Mouse (Mus musculus) midbrain, embryonic 11.5 days (tissue): ENCODE data around the gene Plk2. TPM values are rescaled to one million over a fixed set of nuclear protein-coding genes. Genes with fewer than 3 reads are reported as not detected.

Experiments used
- ATAC-seq: fragments of 200-750 bp; cut with Nextera tagmentation; 2 replicates; pipeline ENCODE4 v1.8.0; 2017; ENCODE audit warnings: moderate TSS enrichment, moderate library complexity; ENCODE audit not compliant: low FRiP score
- DNase-seq: peaks from one replicate; pipeline ENCODE4 v3.0.0; 2015; ENCODE audit warnings: low spot score; ENCODE audit errors: missing footprints
- H3K27ac ChIP-seq: fragments of 300-500 bp; sonication (generic); 2 replicates; pipeline ENCODE4 v1.5.1; 2014; ENCODE audit warnings: low read depth, low read length
- H3K27me3 ChIP-seq: fragments of 300-500 bp; sonication (generic); 2 replicates; pipeline ENCODE4 v1.6.1; 2014; ENCODE audit warnings: mild to moderate bottlenecking, low read length, moderate library complexity, mixed read lengths; ENCODE audit not compliant: control insufficient read depth, insufficient read depth
- H3K36me3 ChIP-seq: fragments of 300-500 bp; sonication (generic); 2 replicates; pipeline ENCODE4 v1.6.1; 2014; ENCODE audit warnings: mild to moderate bottlenecking, low read length, moderate library complexity, mixed read lengths; ENCODE audit not compliant: control insufficient read depth, insufficient read depth
- H3K4me1 ChIP-seq: fragments of 300-500 bp; sonication (generic); 2 replicates; pipeline ENCODE4 v1.6.1; 2014; ENCODE audit warnings: low read length; ENCODE audit not compliant: control insufficient read depth, insufficient read depth
- H3K4me2 ChIP-seq: fragments of 300-500 bp; sonication (generic); 2 replicates; pipeline ENCODE4 v1.6.1; 2014; ENCODE audit warnings: mild to moderate bottlenecking, moderate library complexity
- H3K4me3 ChIP-seq: fragments of 300-500 bp; sonication (generic); 2 replicates; pipeline ENCODE4 v1.5.1; 2014; ENCODE audit warnings: low read depth, low read length
- H3K9ac ChIP-seq: fragments of 300-500 bp; sonication (generic); 2 replicates; pipeline ENCODE4 v1.6.1; 2014; ENCODE audit warnings: low read length
- H3K9me3 ChIP-seq: fragments of 300-500 bp; sonication (generic); 2 replicates; pipeline ENCODE4 v1.6.1; 2016; ENCODE audit warnings: low read length; ENCODE audit not compliant: control insufficient read depth
- WGBS: fragments of 180-500 bp; shearing (Covaris S2); extraction: QIAGEN DNeasy Blood & Tissue Kit; methylation state at CpG from one replicate; pipeline ENCODE4 v1.1.7; 2014; 5-methylcytosine and 5-hydroxymethylcytosine counted together
- polyA plus RNA-seq: library from polyadenylated mRNA; unstranded; fragments of >200 nt; fragmentation: Nextera tagmentation; extraction: Ambion mirVana; gene quantifications from 2 replicates; pipeline ENCODE4 v1.2.1, GENCODE M21; 2014

The Plk2 gene
- polyA plus RNA-seq, 1 experiment from 2014 or later, result 63.4 TPM

- Histone ChIP-seq H3K9me3 (no peaks in the 10 kb centered on the region), H3K27ac (no peak overlapping the region), H3K9ac (no peak overlapping the region), H3K4me1 (no peaks in the 10 kb centered on the region), H3K27me3 (no peaks in the 10 kb centered on the region), H3K36me3 (no peaks in the 10 kb centered on the region), H3K4me2 (no peak overlapping the region), H3K4me3 (no peak overlapping the region)
- DNase-seq, result peak; percentile 97
- peak; percentile 55; the same call in 1 of the 2 replicates for ATAC-seq
- WGBS, result 21% methylated on average over 5 of the region's 5 CpGs
Observed at GRCm38 (mm10) chr13:110382447-110382901, 12.4 kb upstream of the Plk2 start.

GRCm38 (mm10) chr13:110384514-110384913, 10.3 kb upstream of the Plk2 start:
- Histone ChIP-seq H3K27ac (no peak overlapping the region), H3K27me3 (no peaks in the 10 kb centered on the region), H3K36me3 (no peaks in the 10 kb centered on the region), H3K4me3 (no peak overlapping the region), H3K9ac (no peak overlapping the region), H3K4me1 (no peaks in the 10 kb centered on the region), H3K4me2 (no peak overlapping the region), H3K9me3 (peaks cover 3% of the 10 kb centered on the region; the same call in 1 of the 2 replicates)
- DNase-seq, result peak; percentile 45
- ATAC-seq, result no peak
- WGBS, result 76% methylated on average over 6 of the region's 6 CpGs

DNA sequence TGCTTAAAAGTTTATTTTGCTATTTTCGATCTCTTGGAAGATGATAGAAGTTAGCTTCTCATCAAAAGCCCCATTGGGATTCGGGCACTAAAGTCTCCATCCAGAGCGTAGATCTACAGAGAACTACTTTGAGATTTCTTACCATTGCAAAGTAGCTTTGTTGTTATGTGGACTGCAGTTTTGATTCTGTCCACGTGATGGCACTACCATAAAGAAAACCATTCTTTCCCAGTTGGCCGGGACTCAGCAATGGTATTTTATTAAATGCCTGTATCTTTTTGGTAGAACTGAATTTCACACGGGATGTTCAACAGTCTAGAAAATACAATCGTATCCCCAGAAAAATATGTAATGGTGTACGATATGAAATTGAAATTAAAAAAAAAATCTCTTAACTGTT, 2.6 kb upstream of the Plk2 start:
- peaks cover 4% of the 10 kb centered on the region; the same call in 1 of the 2 replicates for H3K27me3 ChIP-seq
- no peak overlapping the region for H3K9ac ChIP-seq
- H3K27ac ChIP-seq, result no peak overlapping the region
- H3K4me2 ChIP-seq, result no peak overlapping the region
- ATAC-seq (no peak), DNase-seq (peak; percentile 97)
- no peak overlapping the region for H3K4me3 ChIP-seq
- peaks cover 3% of the 10 kb centered on the region; the same call in 1 of the 2 replicates for H3K9me3 ChIP-seq
- H3K4me1 ChIP-seq, result no peaks in the 10 kb centered on the region
- H3K36me3 ChIP-seq, result no peaks in the 10 kb centered on the region
- WGBS, result 28% methylated on average over 8 of the region's 8 CpGs

- H3K4me2 ChIP-seq, result no peak overlapping the region
- H3K9ac ChIP-seq, result no peak overlapping the region
- H3K4me3 ChIP-seq, result no peak overlapping the region
- DNase-seq, result no peak
- no peak for ATAC-seq
- no peak overlapping the region for H3K27ac ChIP-seq
- 49% methylated on average over 3 of the region's 3 CpGs for WGBS
- H3K27me3 ChIP-seq, result peaks cover 4% of the 10 kb centered on the region; the same call in 1 of the 2 replicates
- no peaks in the 10 kb centered on the region for H3K36me3 ChIP-seq
- H3K4me1 ChIP-seq, result no peaks in the 10 kb centered on the region
- peaks cover 3% of the 10 kb centered on the region; the same call in 1 of the 2 replicates for H3K9me3 ChIP-seq
Observed at GRCm38 (mm10) chr13:110392631-110393030, 2.2 kb upstream of the Plk2 start.

GRCm38 (mm10) chr13:110395179-110395794, 441 bp downstream of the Plk2 start:
- Histone ChIP-seq H3K4me2 (peak overlapping the region; percentile 99), H3K4me3 (peak overlapping the region; percentile 50), H3K9ac (peak overlapping the region; percentile 69), H3K27me3 (peaks cover 4% of the 10 kb centered on the region; the same call in 1 of the 2 replicates), H3K9me3 (no peaks in the 10 kb centered on the region), H3K36me3 (peaks cover 9% of the 10 kb centered on the region; the same call in 1 of the 2 replicates), H3K4me1 (no peaks in the 10 kb centered on the region), H3K27ac (no peak overlapping the region; the same call in 1 of the 2 replicates)
- DNase-seq (peak; percentile 93), ATAC-seq (no peak; the same call in 1 of the 2 replicates)
- WGBS, result under 1% methylated on average over 26 of the region's 41 CpGs

DNA sequence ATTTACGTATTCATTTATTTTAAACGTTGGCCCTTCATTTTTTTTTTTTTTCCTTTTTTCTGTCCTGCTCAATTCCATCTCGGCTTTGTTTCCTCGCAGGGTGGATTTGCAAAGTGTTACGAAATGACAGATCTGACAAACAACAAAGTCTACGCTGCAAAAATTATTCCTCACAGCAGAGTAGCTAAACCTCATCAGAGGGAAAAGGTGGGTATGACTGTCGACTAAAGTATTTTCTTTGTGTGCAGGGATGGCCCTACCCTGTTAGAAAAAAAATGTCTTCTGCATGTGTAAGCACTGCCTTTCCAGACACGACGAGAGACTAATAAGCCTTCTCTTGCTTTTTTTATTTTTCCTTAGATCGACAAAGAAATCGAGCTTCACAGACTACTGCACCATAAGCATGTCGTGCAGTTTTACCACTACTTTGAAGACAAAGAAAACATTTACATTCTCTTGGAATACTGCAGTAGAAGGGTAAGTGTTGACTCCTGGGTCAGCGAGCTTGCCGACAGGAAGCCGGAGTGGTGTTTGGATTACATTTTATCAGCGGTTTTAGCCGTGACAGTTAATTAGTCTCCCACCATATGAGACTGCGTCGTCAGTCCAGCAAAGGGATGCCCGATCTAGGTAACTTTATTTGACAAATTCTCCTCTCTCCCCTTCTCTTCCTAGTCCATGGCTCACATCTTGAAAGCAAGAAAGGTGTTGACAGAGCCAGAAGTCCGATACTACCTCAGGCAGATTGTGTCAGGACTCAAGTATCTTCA, 1.3 kb downstream of the Plk2 start:
- Histone ChIP-seq H3K4me3 (peak overlapping the region; percentile 50), H3K27ac (no peak overlapping the region), H3K36me3 (peaks cover 9% of the 10 kb centered on the region; the same call in 1 of the 2 replicates), H3K4me2 (peak overlapping the region; percentile 99), H3K9me3 (no peaks in the 10 kb centered on the region), H3K4me1 (no peaks in the 10 kb centered on the region), H3K27me3 (peaks cover 4% of the 10 kb centered on the region; the same call in 1 of the 2 replicates), H3K9ac (peak overlapping the region; percentile 69)
- 32% methylated on average over 21 of the region's 21 CpGs for WGBS
- DNase-seq (peak; percentile 89), ATAC-seq (no peak)

DNA sequence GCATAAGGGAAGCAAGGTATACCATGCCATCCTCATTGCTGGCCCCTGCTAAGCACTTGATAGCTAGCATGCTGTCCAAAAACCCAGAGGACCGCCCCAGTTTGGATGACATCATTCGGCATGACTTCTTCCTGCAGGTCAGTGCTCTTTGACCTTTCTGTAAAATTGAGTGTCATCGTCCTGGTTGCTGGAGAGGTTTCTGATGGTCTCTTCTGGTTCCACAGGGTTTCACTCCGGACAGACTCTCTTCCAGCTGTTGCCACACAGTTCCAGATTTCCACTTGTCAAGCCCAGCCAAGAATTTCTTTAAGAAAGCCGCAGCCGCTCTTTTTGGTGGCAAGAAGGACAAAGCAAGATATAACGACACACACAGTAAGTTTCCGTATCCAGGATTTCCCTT, 2.9 kb downstream of the Plk2 start:
- WGBS, result 92% methylated on average over 8 of the region's 8 CpGs
- no peaks in the 10 kb centered on the region for H3K4me1 ChIP-seq
- H3K27ac ChIP-seq, result no peak overlapping the region
- no peak overlapping the region for H3K4me3 ChIP-seq
- ATAC-seq (no peak), DNase-seq (peak; percentile 82)
- H3K9ac ChIP-seq, result no peak overlapping the region
- no peak overlapping the region for H3K4me2 ChIP-seq
- peaks cover 9% of the 10 kb centered on the region; the same call in 1 of the 2 replicates for H3K36me3 ChIP-seq
- H3K9me3 ChIP-seq, result no peaks in the 10 kb centered on the region
- H3K27me3 ChIP-seq, result peaks cover 4% of the 10 kb centered on the region; the same call in 1 of the 2 replicates

- Histone ChIP-seq H3K4me2 (no peak overlapping the region), H3K9ac (no peak overlapping the region), H3K4me3 (no peak overlapping the region), H3K9me3 (no peaks in the 10 kb centered on the region), H3K4me1 (no peaks in the 10 kb centered on the region), H3K36me3 (peaks cover 9% of the 10 kb centered on the region; the same call in 1 of the 2 replicates), H3K27me3 (peaks cover 2% of the 10 kb centered on the region; the same call in 1 of the 2 replicates), H3K27ac (no peak overlapping the region)
- peak; percentile 78 for DNase-seq
- ATAC-seq, result no peak
- WGBS, result 79% methylated on average over 24 of the region's 24 CpGs
Observed at GRCm38 (mm10) chr13:110398513-110399270, 3.8 kb downstream of the Plk2 start.
